Mouse (Mus musculus): ENCODE results near the gene Hif1an.

The Hif1an gene

DNA sequence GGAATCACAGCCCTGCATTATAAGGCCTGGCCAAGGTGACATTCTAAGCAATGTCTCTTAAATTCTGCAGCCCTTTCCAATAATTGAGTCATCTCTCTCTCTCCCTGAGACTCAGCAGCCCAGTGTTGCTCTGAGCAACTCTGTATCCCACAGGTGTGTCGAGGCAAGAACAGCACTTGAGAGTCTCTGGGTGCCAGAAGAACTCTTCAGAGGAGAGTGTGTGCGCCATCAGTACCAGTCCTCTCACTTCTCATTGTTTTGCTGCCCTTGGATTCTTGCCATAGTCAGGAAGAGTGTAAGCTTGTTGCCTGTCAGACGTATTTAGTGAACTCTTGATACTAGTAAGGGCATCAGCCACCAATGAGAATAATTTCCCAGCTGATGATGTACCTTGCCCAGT, 5.1 kb downstream of the Hif1an start:
- no peak for DNase-seq

DNA sequence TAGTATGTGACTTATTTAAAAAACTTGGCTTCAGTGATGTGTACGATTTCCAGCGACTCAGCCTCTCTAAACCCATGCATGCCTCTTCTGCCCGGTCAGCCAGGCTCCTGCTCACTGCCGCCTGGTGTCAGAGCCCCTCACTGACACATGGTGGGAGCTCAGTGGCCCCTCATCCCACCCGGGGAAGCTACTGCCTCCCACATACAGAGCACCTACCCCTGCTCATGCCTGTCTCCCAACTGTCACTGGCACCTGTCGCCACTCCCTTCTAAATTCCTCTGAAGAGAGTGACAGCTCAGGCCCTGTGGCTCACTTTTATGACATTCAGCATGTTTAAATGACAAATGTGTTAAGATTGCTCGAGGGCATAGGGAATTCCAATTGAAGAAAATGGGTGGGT, 13.6 kb downstream of the Hif1an start:
- no peak for DNase-seq

DNA sequence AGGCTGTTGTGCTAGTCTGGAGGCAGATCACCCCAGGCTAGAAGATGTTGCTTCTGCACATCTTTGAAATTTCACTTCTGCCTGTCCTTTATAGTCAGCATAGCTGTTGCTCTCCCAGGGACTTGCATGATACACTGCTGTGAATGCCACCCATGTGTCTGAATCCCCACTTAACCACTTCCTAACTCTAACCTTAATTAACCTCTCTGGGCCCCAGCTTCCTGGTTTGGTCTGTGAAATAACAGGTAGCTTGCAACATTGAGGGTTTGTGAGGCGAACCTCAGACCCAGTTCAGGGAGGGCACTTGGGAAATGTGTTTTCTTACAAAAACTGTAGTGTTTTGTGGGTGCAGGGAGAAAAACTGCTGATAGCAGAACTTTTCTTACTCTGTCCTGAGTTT, 15.4 kb downstream of the Hif1an start:
- DNase-seq, result peak in 1 of 2 experiments; percentile 16

DNA sequence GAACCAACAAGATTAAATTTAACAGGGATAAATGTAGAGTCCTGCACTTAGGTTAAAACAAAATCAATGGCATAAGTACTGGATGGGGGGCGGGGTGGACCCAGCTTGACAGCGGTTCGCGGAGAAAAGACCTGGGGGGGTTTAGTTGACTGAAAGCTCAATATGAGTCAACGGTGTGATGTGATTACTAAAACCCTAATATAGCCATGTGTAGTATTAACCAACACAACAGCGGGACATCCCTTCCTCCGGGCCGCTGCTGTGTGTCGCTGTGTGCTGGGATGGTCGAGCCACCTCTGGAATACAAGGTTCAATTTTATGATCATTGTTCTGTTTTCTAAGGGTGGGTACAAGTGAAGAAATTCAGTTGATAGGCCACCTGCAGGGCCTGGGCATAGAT, 19.5 kb downstream of the Hif1an start:
- DNase-seq, result no peak

DNA sequence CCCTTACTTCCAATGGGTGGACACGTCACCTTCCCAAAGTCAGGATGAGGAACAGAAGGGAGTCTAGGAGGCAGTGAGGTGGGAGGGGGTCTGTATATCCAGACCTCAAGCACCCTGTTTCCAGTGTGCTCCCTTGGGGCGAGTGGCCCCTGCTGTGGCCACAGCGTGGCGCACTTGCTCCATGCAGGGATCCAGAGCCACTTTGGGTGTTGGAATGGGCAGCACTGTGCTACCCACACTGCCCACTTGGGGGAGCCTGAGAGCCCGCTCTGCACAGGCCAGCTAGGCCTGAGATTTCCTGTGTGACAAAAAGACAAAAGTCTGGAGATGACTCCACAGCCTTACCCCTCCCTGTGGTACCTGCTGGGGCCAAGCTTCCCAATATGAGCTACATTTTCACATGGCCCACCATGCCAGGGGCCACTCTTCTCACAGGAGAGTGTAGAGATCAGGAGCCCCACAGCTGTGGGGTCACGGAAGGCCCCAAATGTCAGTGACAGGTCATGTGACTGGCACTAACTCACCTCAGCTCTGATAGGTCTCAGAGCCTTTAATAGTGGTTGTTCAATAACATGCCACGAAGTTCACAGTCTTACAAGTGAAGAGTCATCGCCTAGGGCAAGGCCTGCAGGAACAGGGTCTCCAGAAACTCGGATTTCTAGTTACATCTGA, 20.1 kb downstream of the Hif1an start:
- DNase-seq, result peak; percentile 70

DNA sequence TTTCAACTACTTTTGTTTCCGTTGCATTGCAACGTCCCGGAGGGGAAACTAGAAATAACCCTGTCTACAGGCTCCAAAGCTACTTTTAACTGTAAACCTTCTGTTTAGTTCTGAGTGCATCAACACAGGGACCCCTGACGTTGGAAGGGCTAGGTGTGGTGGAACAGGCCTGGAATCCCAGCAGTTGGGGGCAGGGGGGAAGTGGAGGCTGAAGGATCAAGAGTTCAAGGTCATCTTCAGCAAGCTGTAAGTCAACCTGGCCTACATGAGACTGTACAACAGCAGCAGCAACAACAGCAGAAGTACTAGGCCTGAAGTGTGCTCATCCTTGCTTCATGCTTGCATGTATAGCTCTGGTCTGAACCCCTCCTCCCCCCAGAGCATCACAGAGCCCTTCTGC, 25.4 kb downstream of the Hif1an start:
- DNase-seq, result no peak

DNA sequence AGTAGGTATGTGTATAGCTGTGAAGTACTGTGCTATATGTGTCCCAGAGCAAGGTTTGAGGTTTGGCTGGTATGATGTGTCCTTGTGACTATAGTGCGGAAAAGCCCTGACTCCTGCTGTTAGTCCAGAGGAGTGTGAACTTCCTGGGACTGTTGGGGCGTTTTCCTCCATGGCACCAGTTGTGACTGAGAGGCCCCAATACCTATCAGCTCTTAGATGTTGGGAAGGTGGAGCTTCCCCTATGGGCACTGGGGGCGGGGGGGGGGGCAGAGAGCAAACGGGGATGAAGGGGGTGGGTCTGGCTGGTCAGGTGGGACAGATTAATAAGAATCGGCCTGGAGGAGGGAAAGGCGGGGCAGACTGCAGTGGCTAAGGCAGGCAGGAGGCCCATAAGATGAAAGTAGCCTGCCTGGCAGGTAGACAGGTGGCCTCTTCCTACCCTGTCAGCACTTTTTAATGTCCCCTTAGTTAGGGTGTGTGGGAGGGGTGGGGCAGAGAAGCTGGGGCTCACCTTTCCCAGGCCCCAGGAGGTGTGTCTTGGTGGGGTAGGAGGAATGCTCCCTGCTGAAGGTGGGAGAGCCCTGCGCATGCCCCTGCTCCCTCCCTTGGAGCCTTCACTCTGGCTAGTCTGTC, 27.1 kb downstream of the Hif1an start:
- DNase-seq, result no peak

DNA sequence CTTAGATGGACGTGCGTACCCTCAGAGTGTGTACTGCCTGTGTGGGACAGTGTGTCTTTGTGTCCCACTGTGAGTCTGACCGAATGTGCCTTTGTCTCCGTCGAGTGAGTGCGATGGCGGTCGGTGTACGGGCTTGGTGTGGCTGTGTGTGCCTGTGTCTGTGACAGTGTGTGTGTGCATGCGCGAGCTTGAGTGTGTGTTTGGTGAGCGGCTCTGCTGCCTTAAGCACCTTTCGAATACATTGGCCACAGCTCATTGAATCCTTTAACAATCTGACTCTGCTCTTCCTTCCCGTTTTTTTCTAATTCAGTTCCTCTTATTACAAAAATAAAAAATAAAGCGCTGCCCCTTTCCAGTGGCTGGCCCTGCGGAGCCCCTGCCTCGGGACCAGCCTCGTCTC, 28.3 kb downstream of the Hif1an start:
- no peak for DNase-seq

DNA sequence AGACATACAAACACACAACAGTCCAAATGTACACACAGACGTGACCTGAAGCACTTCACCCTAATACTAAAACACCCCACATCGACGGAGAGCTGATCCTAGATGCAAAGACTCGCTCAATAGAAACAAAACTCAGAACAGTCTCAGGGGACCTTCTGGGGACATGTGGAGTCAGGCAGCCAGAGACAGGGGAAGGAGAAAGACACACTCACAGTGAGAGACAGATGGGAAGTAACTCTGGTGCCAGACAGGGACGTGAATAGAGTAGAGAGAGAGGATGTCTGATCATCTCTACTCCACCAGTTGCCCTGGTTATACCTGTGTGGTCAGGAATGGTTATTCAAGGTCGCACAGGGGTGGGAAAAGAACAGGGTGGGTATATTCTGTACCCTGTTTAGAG, 29.0 kb downstream of the Hif1an start:
- no peak for DNase-seq

DNA sequence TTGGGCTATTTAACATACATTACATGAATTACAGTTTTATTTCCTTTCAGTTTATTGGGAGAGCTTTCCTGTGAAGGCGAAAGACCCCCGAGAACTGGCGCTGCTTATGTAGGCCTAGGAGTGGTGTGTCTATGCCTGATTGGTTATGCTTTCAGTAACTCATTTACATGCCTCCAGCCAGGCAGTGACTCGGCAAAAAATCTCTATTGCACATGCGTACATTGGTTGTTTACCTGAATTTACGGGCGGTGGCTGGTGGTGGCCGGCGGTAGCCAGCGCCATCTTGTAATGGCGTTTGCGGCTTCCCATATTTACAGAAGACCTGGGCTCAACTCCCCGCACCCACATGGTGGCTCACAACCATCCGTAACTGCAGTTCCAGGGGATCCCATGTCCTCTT, 31.5 kb downstream of the Hif1an start:
- no peak for DNase-seq

DNA sequence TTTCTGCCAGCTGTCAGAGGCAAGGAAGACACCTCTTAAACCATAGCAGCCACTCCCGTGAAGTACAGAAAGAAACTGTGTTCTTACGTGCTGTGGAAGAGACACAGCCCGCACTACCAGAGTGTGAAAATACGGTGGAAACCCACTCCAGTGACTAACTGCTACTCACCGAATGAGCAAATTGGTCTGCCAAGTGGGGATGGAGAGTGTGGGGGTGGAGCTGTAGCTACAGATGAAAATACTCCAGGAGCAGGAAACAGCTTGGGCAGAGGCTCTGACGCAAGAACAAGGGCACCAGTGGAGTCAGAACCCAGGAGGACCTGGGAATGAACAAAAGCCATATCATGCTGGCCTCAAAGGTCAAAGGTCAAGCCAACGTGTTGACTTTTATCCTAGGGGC, 55.5 kb downstream of the Hif1an start:
- no peak for DNase-seq

Data from thymus, adult 18-20 months (tissue).